Comparison of ENCODE assay signal across 21 mouse cellular contexts in genomic region chr6:4943821-4944220, GRCm38 (mm10). TPM values are rescaled to one million over a fixed set of nuclear protein-coding genes. Genes with fewer than 3 reads are reported as not detected.
"Had no signal": no experiment of that assay in that cellular context is flagged by ENCODE, and none has a peak within 500 bp of the region (broad histone marks: within the 10 kb centered on the region; RNA-seq: fewer than 3 reads in every experiment).

No protein-coding gene starts in this region.

- H3K9me3 ChIP-seq: limb, embryonic 12.5 days; limb, embryonic 15.5 days; liver, embryonic 12.5 days; liver, embryonic 15.5 days; midbrain, embryonic 12.5 days; midbrain, embryonic 15.5 days; neural tube, embryonic 13.5 days; stomach, embryonic 15.5 days had no signal

- H3K36me3 ChIP-seq: limb, embryonic 12.5 days; limb, embryonic 15.5 days; liver, embryonic 12.5 days; liver, embryonic 15.5 days; midbrain, embryonic 12.5 days; midbrain, embryonic 15.5 days; neural tube, embryonic 13.5 days; stomach, embryonic 15.5 days had no signal

- H3K27me3 ChIP-seq: limb, embryonic 12.5 days; limb, embryonic 15.5 days; liver, embryonic 12.5 days; liver, embryonic 15.5 days; midbrain, embryonic 12.5 days; midbrain, embryonic 15.5 days; neural tube, embryonic 13.5 days; stomach, embryonic 15.5 days had no signal

- H3K4me1 ChIP-seq: liver, embryonic 15.5 days; midbrain, embryonic 15.5 days; stomach, embryonic 15.5 days had no signal

- H3K27ac ChIP-seq: hindbrain, embryonic 14.5 days; hindbrain, postnatal 0 days; limb, embryonic 12.5 days; limb, embryonic 15.5 days; liver, embryonic 12.5 days; liver, embryonic 15.5 days; midbrain, embryonic 12.5 days; midbrain, embryonic 15.5 days; neural tube, embryonic 13.5 days; stomach, embryonic 15.5 days had no signal

- H3K4me3 ChIP-seq: limb, embryonic 12.5 days; limb, embryonic 15.5 days; liver, embryonic 12.5 days; liver, embryonic 15.5 days; midbrain, embryonic 12.5 days; midbrain, embryonic 15.5 days; myocyte; neural tube, embryonic 13.5 days; stomach, embryonic 15.5 days had no signal

- ATAC-seq: hindbrain, postnatal 0 days; inflammation-experienced regulatory T-cells, adult 6 months; liver, embryonic 12.5 days; midbrain, embryonic 15.5 days had no signal

- H3K9ac ChIP-seq: hindbrain, embryonic 14.5 days; limb, embryonic 12.5 days; limb, embryonic 15.5 days; liver, embryonic 12.5 days; liver, embryonic 15.5 days; midbrain, embryonic 12.5 days; midbrain, embryonic 15.5 days; neural tube, embryonic 13.5 days; stomach, embryonic 15.5 days had no signal

- H3K4me2 ChIP-seq: hindbrain, embryonic 14.5 days; limb, embryonic 12.5 days; limb, embryonic 15.5 days; liver, embryonic 12.5 days; liver, embryonic 15.5 days; midbrain, embryonic 12.5 days; midbrain, embryonic 15.5 days; neural tube, embryonic 13.5 days; stomach, embryonic 15.5 days had no signal

- DNase-seq: kidney, postnatal 10 days; left cerebral cortex, postnatal 4 days; lung, adult 2 months; lung, postnatal 14 days; lung, postnatal 4 days; retina, postnatal 1 day; right cerebral cortex, postnatal 25 days; spleen, adult 18-20 months; thymus, postnatal 4 days had no signal

RNA-seq across cellular contexts. Expression of gene Ppp1r9a, which starts 41.1 kb away (rescaled TPM):
- polyA plus RNA-seq: inflammation-experienced regulatory T-cells, adult 6 months had no signal
